Mouse (Mus musculus): ENCODE measurements around the gene Gadd45g.

Gene Gadd45g

DNA sequence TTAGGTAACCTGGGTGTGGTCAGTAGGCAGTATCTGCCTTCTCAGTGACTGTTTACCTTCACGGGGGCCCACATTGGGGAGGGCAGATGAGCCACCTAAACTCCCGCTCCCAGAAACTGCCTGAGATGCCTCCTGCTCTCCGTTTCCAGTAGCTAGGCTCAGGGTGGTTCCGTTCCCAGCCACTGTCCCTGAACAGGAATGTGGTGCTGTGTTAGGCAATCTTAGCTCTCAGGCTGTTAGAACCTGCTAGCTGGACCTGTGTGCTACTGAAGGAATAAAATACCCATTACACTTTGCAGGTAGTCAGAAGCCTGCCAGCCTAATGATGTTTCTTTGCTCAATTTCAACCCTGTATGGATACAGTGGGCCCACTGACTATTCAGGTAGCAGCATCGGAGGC is 37.8 kb downstream of the Gadd45g start:
- no peak for DNase-seq (ENCODE audit: low read depth, low spot score)

GRCm38 (mm10) chr13:51885594-51885993 is 39.1 kb downstream of the Gadd45g start:
- no peak for DNase-seq (ENCODE audit: low read depth, low spot score)

DNA sequence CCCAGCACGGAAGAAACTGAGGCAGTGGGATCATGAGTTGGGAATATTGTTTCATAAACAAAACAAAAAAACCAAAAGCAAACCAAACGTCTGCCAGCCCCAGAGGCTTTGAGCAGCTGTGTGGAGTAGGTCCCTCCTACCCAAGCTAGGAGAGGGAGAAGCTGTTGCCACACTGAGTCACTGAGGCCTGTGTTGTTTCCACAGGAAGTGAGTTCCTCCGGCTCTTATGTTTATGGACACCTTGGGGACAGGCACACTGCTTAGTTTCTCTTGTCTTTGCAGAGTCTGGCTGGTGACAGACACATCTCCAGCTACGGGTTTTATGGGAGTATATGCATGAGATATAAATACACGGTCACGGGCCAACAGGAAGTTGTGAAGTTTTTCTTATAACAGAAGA is 39.6 kb downstream of the Gadd45g start:
- DNase-seq (ENCODE audit: low read depth, low spot score): no peak

DNA sequence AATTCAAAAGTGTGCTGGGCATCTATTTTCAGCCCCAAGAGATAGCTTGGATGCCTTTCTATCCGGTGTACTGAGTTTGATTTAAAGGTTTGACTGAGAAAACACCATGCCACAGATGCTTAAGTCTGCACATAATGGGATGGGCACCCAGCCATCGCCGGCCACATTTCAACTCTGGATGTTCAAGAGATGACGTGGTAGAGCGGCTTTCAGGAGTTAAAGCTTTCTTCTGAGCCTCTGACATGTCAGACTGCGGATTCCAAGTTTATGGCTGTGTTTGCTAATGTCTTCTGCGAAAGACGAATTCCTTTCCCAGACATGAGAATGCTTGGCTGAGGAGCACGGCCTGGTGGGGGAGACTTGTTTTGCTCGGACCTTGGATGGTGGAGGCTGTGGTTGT is 40.2 kb downstream of the Gadd45g start:
- no peak for DNase-seq (ENCODE audit: low read depth, low spot score)

DNA sequence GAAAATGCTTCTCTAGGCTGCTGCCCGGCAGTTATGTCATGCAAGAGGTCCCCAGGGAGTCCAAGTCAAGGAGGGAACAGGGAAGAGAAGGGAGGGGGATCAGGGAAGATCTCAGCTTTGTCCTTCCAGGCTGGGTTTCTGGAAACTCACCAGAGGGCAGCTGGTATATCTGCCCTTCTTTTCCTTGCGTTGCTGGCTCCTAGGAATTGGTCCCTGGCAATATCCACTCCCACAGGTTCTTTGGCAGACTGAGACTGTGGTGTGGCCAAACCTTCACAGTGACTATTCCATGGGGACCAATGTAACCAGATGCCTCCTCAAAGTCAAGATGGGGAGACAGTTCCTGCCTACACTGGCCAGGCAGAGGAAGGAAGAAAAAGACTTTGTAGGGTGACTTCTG is 41.9 kb downstream of the Gadd45g start:
- no peak for DNase-seq (ENCODE audit: low read depth, low spot score)

DNA sequence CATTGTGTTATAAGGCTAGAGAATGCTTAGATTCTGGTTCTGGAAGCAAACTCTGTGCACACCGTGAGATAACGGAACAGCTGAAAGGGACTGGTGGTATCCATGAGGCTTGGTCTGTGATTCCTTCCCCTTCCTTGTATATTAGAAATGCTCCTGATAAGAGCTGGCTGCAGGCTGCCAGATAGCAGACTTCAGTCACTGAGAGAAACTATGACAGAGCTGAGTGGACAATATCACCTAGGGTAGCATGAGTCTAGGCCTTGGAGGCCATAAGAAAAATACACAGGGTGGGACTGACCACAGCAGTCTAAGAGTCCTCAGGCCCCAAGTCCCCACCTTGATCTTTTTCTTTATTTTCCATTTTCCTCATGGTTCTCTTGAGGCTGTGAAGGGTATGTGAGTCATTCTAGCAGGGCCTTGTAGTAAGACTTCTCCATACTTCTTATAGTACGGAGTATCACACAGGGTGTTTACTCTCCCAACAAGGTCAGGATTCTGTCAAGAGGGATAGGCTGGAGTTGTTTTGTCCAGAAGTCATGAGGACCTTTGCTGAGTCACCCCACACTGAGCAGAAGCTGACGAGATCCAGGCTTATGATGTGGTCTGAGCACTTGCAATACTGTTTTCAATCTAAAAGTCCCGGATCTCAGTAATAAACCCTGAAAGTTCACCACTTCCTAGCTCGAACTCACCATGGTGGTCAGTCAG is 45.5 kb downstream of the Gadd45g start:
- no peak for DNase-seq (ENCODE audit: low read depth, low spot score)

GRCm38 (mm10) chr13:51897579-51897978 is 51.1 kb downstream of the Gadd45g start:
- DNase-seq (ENCODE audit: low read depth, low spot score): no peak

Data from skeletal muscle tissue, adult 2 months (tissue).